25 mouse cellular contexts compared by ENCODE assay signal in genomic region chr4:112256022-112256421, GRCm38 (mm10). TPM values are rescaled to one million over a fixed set of nuclear protein-coding genes. Genes with fewer than 3 reads are reported as not detected.
"Had no signal": no experiment of that assay in that cellular context is flagged by ENCODE, and none has a peak within 500 bp of the region (broad histone marks: within the 10 kb centered on the region; RNA-seq: fewer than 3 reads in every experiment).

No protein-coding gene starts in this region.

- H3K4me3 ChIP-seq: megakaryocyte, embryonic 14.5 days; midbrain, embryonic 13.5 days; midbrain, embryonic 15.5 days; myocyte; neural tube, embryonic 13.5 days; neural tube, embryonic 15.5 days had no signal

- ATAC-seq: midbrain, embryonic 13.5 days; midbrain, embryonic 15.5 days had no signal

- H3K9ac ChIP-seq: liver, embryonic 14.5 days; lung, embryonic 14.5 days; midbrain, embryonic 13.5 days; midbrain, embryonic 15.5 days; neural tube, embryonic 13.5 days; neural tube, embryonic 15.5 days had no signal

- H3K4me1 ChIP-seq: megakaryocyte, embryonic 14.5 days; midbrain, embryonic 13.5 days; midbrain, embryonic 15.5 days; neural tube, embryonic 13.5 days; neural tube, embryonic 15.5 days had no signal

- H3K27me3 ChIP-seq: megakaryocyte, embryonic 14.5 days; midbrain, embryonic 13.5 days; midbrain, embryonic 15.5 days; neural tube, embryonic 13.5 days; neural tube, embryonic 15.5 days had no signal

- DNase-seq: lung, adult 18-20 months; lung, embryonic 14.5 days; lung, postnatal 10 days; lung, postnatal 4 days; retina, postnatal 1 day; right cerebral cortex, adult 18-20 months; right cerebral cortex, postnatal 25 days; right cerebral cortex, postnatal 4 days; spleen, adult 18-20 months; thymus, adult 18-20 months; thymus, postnatal 14 days; thymus, postnatal 36 days had no signal

- H3K36me3 ChIP-seq: midbrain, embryonic 13.5 days; midbrain, embryonic 15.5 days; neural tube, embryonic 13.5 days; neural tube, embryonic 15.5 days had no signal

- H3K27ac ChIP-seq: liver, embryonic 14.5 days; midbrain, embryonic 13.5 days; midbrain, embryonic 15.5 days; neural tube, embryonic 13.5 days; neural tube, embryonic 15.5 days had no signal

RNA-seq across cellular contexts. Expression of gene Skint3, which starts 24.0 kb away (rescaled TPM):
- total RNA-seq: midbrain, postnatal 0 days had no signal
- polyA plus RNA-seq: lung, embryonic 14.5 days; lung, embryonic 16.5 days; midbrain, embryonic 11.5 days; midbrain, embryonic 13.5 days; midbrain, embryonic 15.5 days; midbrain, postnatal 0 days; myocyte; neural tube, embryonic 11.5 days; neural tube, embryonic 13.5 days; neural tube, embryonic 15.5 days; small intestine, adult 2 months; stomach, embryonic 14.5 days had no signal
